In the genomic region with DNA sequence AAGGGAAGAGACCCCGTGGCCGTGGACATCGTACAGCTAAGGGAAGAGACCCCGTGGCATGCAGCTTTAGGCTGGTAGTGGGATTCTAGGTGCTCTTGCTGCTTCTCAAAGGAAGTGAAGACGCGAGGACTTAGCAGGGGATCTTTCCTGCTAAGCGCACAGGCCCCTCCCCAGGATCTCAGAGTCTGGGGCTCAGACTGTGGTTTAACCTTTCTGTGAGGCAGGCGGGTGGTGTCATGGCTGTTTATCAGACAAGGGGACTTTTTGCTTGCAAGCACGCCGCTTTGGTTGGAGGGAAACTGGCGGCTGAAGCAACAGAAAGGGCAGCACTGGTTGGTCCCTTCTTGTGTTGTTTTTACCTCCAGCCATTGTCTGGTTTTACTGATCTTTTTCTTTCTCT, we compare ENCODE assay signal across 8 mouse cellular contexts. TPM values are rescaled to one million over a fixed set of nuclear protein-coding genes. Genes with fewer than 3 reads are reported as not detected.
DNase-seq lines count a peak whose midpoint lies in the region; ATAC-seq and TF ChIP-seq lines count a peak whose summit lies in the region.

No protein-coding gene starts in this region.

- ATAC-seq in heart, postnatal 0 days (ENCODE audit: insufficient read depth, low read depth) = no peak
- peak; percentile 74 for ATAC-seq in common myeloid progenitor, adult 5-6 weeks (replicated peaks; ENCODE audit: low read depth, poor library complexity, severe bottlenecking)
- ATAC-seq in liver, embryonic 11.5 days (replicated peaks; ENCODE audit: low FRiP score) = no peak
- peak; percentile 22; the same call in 1 of the 2 replicates for ATAC-seq in neutrophil, adult 5-6 weeks (ENCODE audit: extremely low read depth, insufficient number of reproducible peaks, low FRiP score, poor library complexity, severe bottlenecking)

- TF ChIP-seq CTCF in heart, postnatal 0 days (IDR thresholded peaks at IDR 0.05; ENCODE audit: low read depth) = no peak
- TF ChIP-seq CTCF in heart, adult 2 months (IDR thresholded peaks at IDR 0.05) = no peak

- no peak for TF ChIP-seq POLR2A in heart, adult 2 months (IDR thresholded peaks at IDR 0.05; ENCODE audit: insufficient read depth, low read depth, low read length)

- no peaks in the 10 kb centered on the region for H3K9me3 ChIP-seq in heart, postnatal 0 days (replicated peaks; ENCODE audit: control insufficient read depth, low read length)
- H3K9me3 ChIP-seq in liver, embryonic 11.5 days (ENCODE audit: control insufficient read depth, low read length) = no peaks in the 10 kb centered on the region

- 23% methylated on average over 11 of the region's 11 CpGs for WGBS in heart, postnatal 0 days
- WGBS in heart, adult 2 months = 19% methylated on average over 11 of the region's 11 CpGs
- WGBS in liver, embryonic 11.5 days = 7% methylated on average over 11 of the region's 11 CpGs

- peak overlapping the region; percentile 4; the same call in 1 of the 2 replicates for H3K27ac ChIP-seq in heart, postnatal 0 days (ENCODE audit: low read depth)
- no peak overlapping the region for H3K27ac ChIP-seq in heart, adult 2 months
- no peak overlapping the region for H3K27ac ChIP-seq in liver, embryonic 11.5 days (ENCODE audit: low read depth, low read length)

- no peak for DNase-seq in heart, postnatal 0 days (ENCODE audit: low spot score)
- DNase-seq in heart, adult 2 months = no peak
- no peak for DNase-seq in liver, embryonic 11.5 days (ENCODE audit: low spot score)
- no peak for DNase-seq in retina, embryonic 14.5 days (ENCODE audit: low spot score)
- no peak for DNase-seq in layer of hippocampus, postnatal 25 days (ENCODE audit: extremely low spot score in 1 of 2, low spot score in 1 of 2)
- DNase-seq in kidney, adult 8-10 months = no peak

- H3K79me2 ChIP-seq in heart, adult 2 months (replicated peaks; ENCODE audit: control insufficient read depth, insufficient read depth, low read length) = no peaks in the 10 kb centered on the region

- no peak overlapping the region for H3K9ac ChIP-seq in heart, postnatal 0 days (replicated peaks; ENCODE audit: low read depth, low read length)
- no peak overlapping the region for H3K9ac ChIP-seq in heart, adult 2 months (ENCODE audit: low read depth, low read length)
- no peak overlapping the region for H3K9ac ChIP-seq in liver, embryonic 11.5 days (ENCODE audit: low read depth, low read length)

- H3K27me3 ChIP-seq in heart, postnatal 0 days (ENCODE audit: control insufficient read depth, insufficient read depth, low read length) = no peaks in the 10 kb centered on the region
- no peaks in the 10 kb centered on the region for H3K27me3 ChIP-seq in heart, adult 2 months (ENCODE audit: control insufficient read depth, insufficient read depth, low read length)
- peaks cover under 1% of the 10 kb centered on the region for H3K27me3 ChIP-seq in liver, embryonic 11.5 days (replicated peaks; ENCODE audit: control insufficient read depth, insufficient read depth, low read length)

- H3K36me3 ChIP-seq in heart, postnatal 0 days (replicated peaks; ENCODE audit: control insufficient read depth, insufficient read depth, low read length) = no peaks in the 10 kb centered on the region
- no peaks in the 10 kb centered on the region for H3K36me3 ChIP-seq in heart, adult 2 months (ENCODE audit: control insufficient read depth, insufficient read depth, low read length)
- no peaks in the 10 kb centered on the region for H3K36me3 ChIP-seq in liver, embryonic 11.5 days (ENCODE audit: control insufficient read depth, insufficient read depth, low read length)

- no peak for TF ChIP-seq EP300 in heart, postnatal 0 days (IDR thresholded peaks at IDR 0.05; ENCODE audit: low read depth)
- no peak for TF ChIP-seq EP300 in heart, adult 2 months (IDR thresholded peaks at IDR 0.05; ENCODE audit: insufficient read depth, low read depth, low read length)

- intact Hi-C loops in heart, adult 2 months (cut with DNase I) = no loop called here

- H3K4me3 ChIP-seq in heart, postnatal 0 days (ENCODE audit: low read depth, low read length) = no peak overlapping the region
- no peak overlapping the region for H3K4me3 ChIP-seq in heart, adult 2 months
- H3K4me3 ChIP-seq in liver, embryonic 11.5 days (ENCODE audit: low read depth, low read length) = no peak overlapping the region

- no peak overlapping the region; the same call in 1 of the 2 replicates for H3K4me2 ChIP-seq in heart, postnatal 0 days (ENCODE audit: low read depth, low read length)
- peak overlapping the region; percentile 45 for H3K4me2 ChIP-seq in liver, embryonic 11.5 days

- H3K4me1 ChIP-seq in heart, postnatal 0 days (ENCODE audit: control insufficient read depth, insufficient read depth) = peaks cover 2% of the 10 kb centered on the region; the same call in 1 of the 2 replicates
- no peaks in the 10 kb centered on the region for H3K4me1 ChIP-seq in heart, adult 2 months (ENCODE audit: control insufficient read depth, insufficient read depth, low read length)
- H3K4me1 ChIP-seq in liver, embryonic 11.5 days (replicated peaks; ENCODE audit: control insufficient read depth, insufficient read depth, low read length) = peaks cover 8% of the 10 kb centered on the region; the same call in 1 of the 2 replicates

RNA-seq across cellular contexts. Expression of a gene that starts 8.8 kb away (rescaled TPM):
- 0.11 and 1.4 TPM in 2 replicates for total RNA-seq in heart, postnatal 0 days (2014; rRNA removed; ENCODE audit: low replicate concordance)
- 0.52 and 0.59 TPM in 2 replicates for polyA plus RNA-seq in heart, postnatal 0 days (2015; fragmentation: Nextera tagmentation; extraction: Ambion mirVana)
- 1 to 10 TPM in 1 of 2 experiments, under 1 TPM in 1; 0.97 to 1.8 TPM for total RNA-seq in heart, adult 2 months (2021)
- polyA plus RNA-seq in heart, adult 2 months (2012; rRNA removed) = 0.88 TPM in 2 replicates
- total RNA-seq in common myeloid progenitor, adult 5-6 weeks (2017) = not detected in 2 replicates
- 0.96 and 1.3 TPM in 2 replicates for polyA plus RNA-seq in liver, embryonic 11.5 days (2014; fragmentation: Nextera tagmentation; extraction: Ambion mirVana)
- total RNA-seq in neutrophil, adult 5-6 weeks (2017) = 0.35 TPM in 1 of 2 replicates, not detected in the other
- total RNA-seq in layer of hippocampus, postnatal 25 days (2021) = 10 to 100 TPM; 10.7 to 17.2 TPM

RNA-seq across cellular contexts. Expression of a gene that starts 10.5 kb away (rescaled TPM):
- 1,086 and 1,110 TPM in 2 replicates for total RNA-seq in heart, postnatal 0 days (2014; rRNA removed; ENCODE audit: low replicate concordance)
- 341 and 360 TPM in 2 replicates for polyA plus RNA-seq in heart, postnatal 0 days (2015; fragmentation: Nextera tagmentation; extraction: Ambion mirVana)
- 100 to 1,000 TPM; 229 to 279 TPM for total RNA-seq in heart, adult 2 months (2021)
- polyA plus RNA-seq in heart, adult 2 months (2012; rRNA removed) = 315 and 337 TPM in 2 replicates
- 1,052 and 1,471 TPM in 2 replicates for total RNA-seq in common myeloid progenitor, adult 5-6 weeks (2017)
- polyA plus RNA-seq in liver, embryonic 11.5 days (2014; fragmentation: Nextera tagmentation; extraction: Ambion mirVana) = 848 and 955 TPM in 2 replicates
- total RNA-seq in neutrophil, adult 5-6 weeks (2017) = 404 and 420 TPM in 2 replicates
- total RNA-seq in layer of hippocampus, postnatal 25 days (2021) = 100 to 1,000 TPM; 321 to 324 TPM

RNA-seq across cellular contexts. Expression of a gene that starts 36.9 kb away (rescaled TPM):
- total RNA-seq in heart, postnatal 0 days (2014; rRNA removed; ENCODE audit: low replicate concordance) = 17.2 and 21.4 TPM in 2 replicates
- 11.9 and 12.5 TPM in 2 replicates for polyA plus RNA-seq in heart, postnatal 0 days (2015; fragmentation: Nextera tagmentation; extraction: Ambion mirVana)
- total RNA-seq in heart, adult 2 months (2021) = 10 to 100 TPM; 25.6 to 26.6 TPM
- polyA plus RNA-seq in heart, adult 2 months (2012; rRNA removed) = 21.8 and 37.9 TPM in 2 replicates
- total RNA-seq in common myeloid progenitor, adult 5-6 weeks (2017) = 4.6 and 5.2 TPM in 2 replicates
- 12.4 and 12.5 TPM in 2 replicates for polyA plus RNA-seq in liver, embryonic 11.5 days (2014; fragmentation: Nextera tagmentation; extraction: Ambion mirVana)
- 4.3 and 6.2 TPM in 2 replicates for total RNA-seq in neutrophil, adult 5-6 weeks (2017)
- total RNA-seq in layer of hippocampus, postnatal 25 days (2021) = 10 to 100 TPM; 11.4 to 13.3 TPM

RNA-seq across cellular contexts. Expression of a gene that starts 47.6 kb away (rescaled TPM):
- 6.9 and 10.6 TPM in 2 replicates for total RNA-seq in heart, postnatal 0 days (2014; rRNA removed; ENCODE audit: low replicate concordance)
- polyA plus RNA-seq in heart, postnatal 0 days (2015; fragmentation: Nextera tagmentation; extraction: Ambion mirVana) = 3.0 and 3.1 TPM in 2 replicates
- total RNA-seq in heart, adult 2 months (2021) = 1 to 10 TPM; 6.3 to 8.2 TPM
- 5.5 and 7.7 TPM in 2 replicates for polyA plus RNA-seq in heart, adult 2 months (2012; rRNA removed)
- 1.0 and 1.8 TPM in 2 replicates for total RNA-seq in common myeloid progenitor, adult 5-6 weeks (2017)
- 3.0 and 3.7 TPM in 2 replicates for polyA plus RNA-seq in liver, embryonic 11.5 days (2014; fragmentation: Nextera tagmentation; extraction: Ambion mirVana)
- total RNA-seq in neutrophil, adult 5-6 weeks (2017) = 1.3 and 1.6 TPM in 2 replicates
- total RNA-seq in layer of hippocampus, postnatal 25 days (2021) = 1 to 10 TPM; 9.7 to 10.0 TPM

RNA-seq across cellular contexts. Expression of a gene that starts 59.1 kb away (rescaled TPM):
- total RNA-seq in heart, postnatal 0 days (2014; rRNA removed; ENCODE audit: low replicate concordance) = 68.1 and 75.3 TPM in 2 replicates
- 51.2 and 54.8 TPM in 2 replicates for polyA plus RNA-seq in heart, postnatal 0 days (2015; fragmentation: Nextera tagmentation; extraction: Ambion mirVana)
- 10 to 100 TPM; 72.8 to 80.0 TPM for total RNA-seq in heart, adult 2 months (2021)
- 68.9 and 111 TPM in 2 replicates for polyA plus RNA-seq in heart, adult 2 months (2012; rRNA removed)
- total RNA-seq in common myeloid progenitor, adult 5-6 weeks (2017) = 24.5 and 29.0 TPM in 2 replicates
- 46.9 and 47.1 TPM in 2 replicates for polyA plus RNA-seq in liver, embryonic 11.5 days (2014; fragmentation: Nextera tagmentation; extraction: Ambion mirVana)
- 129 and 132 TPM in 2 replicates for total RNA-seq in neutrophil, adult 5-6 weeks (2017)
- 100 to 1,000 TPM; 130 to 136 TPM for total RNA-seq in layer of hippocampus, postnatal 25 days (2021)

Comparison
In these comparisons a context has a peak if more than half of its experiments do, and no peak if none do; other contexts are left out.
1. ATAC-seq: peak in common myeloid progenitor, adult 5-6 weeks (single experiment) and neutrophil, adult 5-6 weeks (single experiment); none in heart, postnatal 0 days (single experiment) and liver, embryonic 11.5 days (single experiment).